Mouse (Mus musculus): Measurements from ENCODE around the gene Gm20605.

Gene Gm20605

DNA sequence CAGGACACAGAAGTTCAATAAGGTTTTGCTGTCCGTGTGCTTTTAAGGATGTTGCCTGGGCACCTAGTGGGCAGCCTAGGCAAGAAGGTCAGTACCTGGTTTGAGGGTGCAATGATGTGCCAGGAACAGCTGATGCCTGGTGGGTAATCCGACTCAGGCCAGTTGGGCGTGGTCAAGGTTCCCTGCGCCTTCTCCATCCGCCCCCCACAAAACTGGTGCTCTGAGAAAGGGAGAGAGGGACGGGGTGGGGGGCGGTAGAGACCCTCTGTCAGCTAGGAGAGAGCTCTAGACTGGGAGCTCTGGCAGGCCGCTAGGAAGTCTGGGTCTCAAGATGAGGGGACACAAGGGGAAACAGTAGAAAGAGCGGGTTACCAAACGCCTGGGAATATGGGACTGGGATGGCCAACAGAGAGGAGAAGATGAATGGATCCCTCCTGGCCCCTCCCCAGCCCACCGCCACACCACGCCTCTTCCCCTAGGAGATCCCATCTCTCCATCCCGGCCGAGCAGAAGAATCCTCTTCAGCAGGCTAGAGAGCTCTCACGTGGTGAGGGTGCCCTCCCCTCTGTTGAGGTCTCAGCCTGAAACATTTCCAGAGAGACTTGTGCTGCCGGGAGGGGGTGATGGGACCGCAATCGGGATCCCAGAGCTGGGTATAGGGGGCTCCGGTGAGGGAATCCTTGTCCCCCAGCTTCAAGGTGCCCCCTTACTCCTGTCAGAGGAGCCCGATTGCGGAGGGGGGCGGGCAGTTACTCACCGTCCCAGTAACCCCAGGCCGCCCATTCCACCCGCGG, 20.9 kb upstream of the Gm20605 start:
- TF ChIP-seq GATA4 (IDR thresholded peaks at IDR 0.05; ENCODE audit: insufficient replicate concordance, low read length): no peak

DNA sequence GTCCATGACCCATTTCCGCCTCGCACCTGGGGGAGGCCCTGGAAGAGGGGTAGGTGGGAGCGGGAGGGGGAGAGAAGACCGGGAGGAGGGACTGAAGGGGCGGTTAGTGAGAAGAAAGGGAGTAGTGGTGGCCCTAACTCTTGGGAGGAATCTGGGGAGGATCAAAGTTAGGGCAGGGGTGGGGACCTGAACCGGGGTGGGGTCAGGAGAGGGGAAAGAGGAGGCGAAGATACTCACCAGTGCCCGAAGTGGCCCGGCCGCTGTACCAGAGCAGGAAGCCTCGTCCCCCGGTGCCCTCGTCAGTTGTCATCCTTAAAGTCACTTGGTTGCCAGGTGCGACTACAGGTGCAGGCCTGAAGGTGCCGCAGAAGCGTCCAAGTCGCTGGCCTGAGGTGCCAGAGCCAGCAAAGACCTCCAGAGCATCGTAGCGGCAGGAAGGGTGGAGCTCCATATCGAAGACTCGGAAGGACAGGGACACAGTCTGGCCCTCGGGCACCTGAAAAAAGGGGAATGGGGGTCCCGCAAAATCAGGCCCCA, 20.3 kb upstream of the Gm20605 start:
- TF ChIP-seq GATA4 (IDR thresholded peaks at IDR 0.05; ENCODE audit: insufficient replicate concordance, low read length): no peak

GRCm38 (mm10) chr5:137609292-137609691, 19.7 kb upstream of the Gm20605 start:
- TF ChIP-seq GATA4 (IDR thresholded peaks at IDR 0.05; ENCODE audit: insufficient replicate concordance, low read length): no peak

GRCm38 (mm10) chr5:137610056-137610455, 18.9 kb upstream of the Gm20605 start:
- no peak for TF ChIP-seq GATA4 (IDR thresholded peaks at IDR 0.05; ENCODE audit: insufficient replicate concordance, low read length)

DNA sequence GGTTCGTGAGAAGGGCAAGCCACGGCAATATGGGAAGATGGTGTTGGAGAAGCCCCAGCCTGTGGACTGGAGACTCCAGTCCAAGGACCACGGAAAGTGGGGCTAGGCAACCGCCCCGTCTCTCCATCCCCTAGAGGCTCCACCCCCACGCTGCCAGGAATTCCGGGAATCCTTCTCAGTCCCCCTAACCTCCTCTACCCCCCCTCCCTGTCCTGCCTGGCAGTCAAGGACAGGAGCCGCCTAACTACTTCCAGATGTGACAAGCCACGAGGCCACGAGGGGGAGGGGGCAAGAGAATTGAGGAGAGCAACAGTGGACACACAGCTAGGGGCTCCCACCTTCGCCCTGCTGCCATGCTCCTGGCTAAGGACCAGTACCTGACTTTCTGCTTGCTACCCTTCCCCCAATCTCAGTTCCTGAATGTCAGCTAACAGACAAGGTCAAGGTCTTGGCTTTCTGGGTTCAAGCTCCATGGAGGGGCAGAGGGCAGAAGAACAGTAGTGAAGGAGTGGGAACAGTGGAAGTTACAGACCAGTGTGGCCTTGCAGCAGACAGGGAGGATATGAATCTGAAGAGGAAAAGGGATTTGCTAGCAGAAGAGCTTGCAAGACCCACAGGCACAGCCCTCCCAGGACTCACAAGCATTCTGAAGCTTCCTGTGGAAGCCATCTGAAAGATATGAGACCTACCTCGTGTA, 18.3 kb upstream of the Gm20605 start:
- TF ChIP-seq GATA4 (IDR thresholded peaks at IDR 0.05; ENCODE audit: insufficient replicate concordance, low read length): no peak

- no peak for TF ChIP-seq GATA4 (IDR thresholded peaks at IDR 0.05; ENCODE audit: insufficient replicate concordance, low read length)
Observed at GRCm38 (mm10) chr5:137611245-137611602, 17.8 kb upstream of the Gm20605 start.

DNA sequence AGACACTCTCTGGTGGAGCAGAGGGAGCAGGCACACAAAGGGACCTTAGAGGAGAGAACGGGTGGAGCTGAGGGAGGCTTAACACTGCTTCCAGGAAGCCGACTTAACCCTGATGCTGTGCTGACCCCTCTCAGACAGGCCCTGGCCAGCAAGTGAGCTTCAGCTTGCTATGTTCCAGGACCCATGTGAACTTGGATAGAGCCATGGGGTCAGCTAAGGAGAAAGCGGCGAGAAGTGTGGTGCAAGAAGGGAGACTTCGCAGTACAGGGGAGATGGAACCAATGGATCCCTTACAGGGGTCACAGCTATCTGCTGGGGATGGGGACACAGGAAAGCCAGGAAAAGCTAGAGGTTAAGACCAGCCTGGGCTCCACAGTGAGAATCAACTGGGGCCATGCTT, 15.9 kb upstream of the Gm20605 start:
- TF ChIP-seq GATA4 (IDR thresholded peaks at IDR 0.05; ENCODE audit: insufficient replicate concordance, low read length): no peak

DNA sequence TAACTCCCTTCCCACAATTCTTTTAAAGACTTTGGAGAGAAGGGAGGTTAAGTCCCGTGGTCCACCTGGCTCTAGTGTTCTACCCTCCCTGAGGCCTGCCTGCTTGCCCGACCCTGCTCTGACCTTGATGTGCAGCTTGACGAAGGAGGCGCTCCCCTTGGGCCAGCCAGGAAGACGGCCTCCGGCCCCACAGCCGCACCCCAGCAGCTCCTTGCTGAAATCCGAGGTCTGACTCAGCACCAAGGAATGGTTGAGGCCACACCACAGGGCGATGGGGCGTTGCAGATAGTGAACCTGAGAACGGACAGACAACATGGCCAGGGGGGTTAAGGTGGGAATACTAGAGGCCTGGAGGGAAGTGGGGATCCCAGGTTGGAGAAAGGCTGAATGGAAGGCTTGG, 15.4 kb upstream of the Gm20605 start, which contains the start of gene Pcolce:
Gene Pcolce (minus strand): TSS at position 235 of the 400 bp plus-strand sequence.
- TF ChIP-seq GATA4 (IDR thresholded peaks at IDR 0.05; ENCODE audit: insufficient replicate concordance, low read length): no peak

DNA sequence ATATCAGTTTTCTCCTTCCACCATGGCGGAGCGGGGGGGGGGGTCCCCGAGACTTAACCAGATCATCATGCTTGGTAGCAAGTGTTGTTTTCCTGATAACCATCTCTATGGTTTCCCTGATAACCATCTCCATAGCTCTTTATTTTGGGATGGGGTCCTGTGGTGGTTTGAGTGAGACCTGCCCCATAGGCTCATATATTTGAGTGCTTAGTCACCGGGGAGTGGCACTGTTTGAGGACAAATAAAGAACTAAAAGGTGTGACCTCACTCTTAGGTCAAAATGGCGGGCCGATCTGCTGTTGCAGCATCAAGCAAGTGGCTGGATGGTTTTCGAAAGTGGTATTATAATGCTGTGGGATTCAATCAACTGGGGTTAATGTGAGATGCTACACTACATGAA, 13.6 kb upstream of the Gm20605 start:
- no peak for TF ChIP-seq GATA4 (IDR thresholded peaks at IDR 0.05; ENCODE audit: insufficient replicate concordance, low read length)

- TF ChIP-seq GATA4 (IDR thresholded peaks at IDR 0.05; ENCODE audit: insufficient replicate concordance, low read length): no peak
Observed at GRCm38 (mm10) chr5:137623937-137624530, 4.9 kb upstream of the Gm20605 start.

DNA sequence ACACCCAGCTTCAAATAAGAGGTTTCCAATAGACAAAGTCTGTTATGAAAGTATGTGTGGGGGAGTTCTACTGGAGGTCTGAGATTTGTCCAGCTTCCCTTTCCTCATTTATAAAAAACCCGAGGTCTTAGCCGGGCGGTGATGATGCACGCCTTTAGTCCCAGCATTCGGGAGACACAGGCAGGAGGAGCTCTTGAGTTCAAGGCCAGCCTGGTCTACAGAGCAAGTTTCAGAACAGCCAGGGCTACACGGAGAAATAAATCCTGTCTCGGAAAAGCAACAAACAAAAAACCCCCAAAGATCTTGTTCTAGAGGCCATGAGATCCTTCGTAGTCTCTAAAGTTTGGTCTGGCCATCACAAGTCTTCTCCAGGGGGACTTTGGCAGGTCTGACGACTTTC, 984 bp upstream of the Gm20605 start:
- TF ChIP-seq GATA4 (IDR thresholded peaks at IDR 0.05; ENCODE audit: insufficient replicate concordance, low read length): no peak

- TF ChIP-seq GATA4 (IDR thresholded peaks at IDR 0.05; ENCODE audit: insufficient replicate concordance, low read length): no peak
Observed at GRCm38 (mm10) chr5:137629306-137629721, 339 bp downstream of the Gm20605 start.

GRCm38 (mm10) chr5:137629906-137630545, 1.1 kb downstream of the Gm20605 start:
- no peak for TF ChIP-seq GATA4 (IDR thresholded peaks at IDR 0.05; ENCODE audit: insufficient replicate concordance, low read length)

- no peak for TF ChIP-seq GATA4 (IDR thresholded peaks at IDR 0.05; ENCODE audit: insufficient replicate concordance, low read length)
Observed at GRCm38 (mm10) chr5:137630602-137631001, 1.6 kb downstream of the Gm20605 start.

DNA sequence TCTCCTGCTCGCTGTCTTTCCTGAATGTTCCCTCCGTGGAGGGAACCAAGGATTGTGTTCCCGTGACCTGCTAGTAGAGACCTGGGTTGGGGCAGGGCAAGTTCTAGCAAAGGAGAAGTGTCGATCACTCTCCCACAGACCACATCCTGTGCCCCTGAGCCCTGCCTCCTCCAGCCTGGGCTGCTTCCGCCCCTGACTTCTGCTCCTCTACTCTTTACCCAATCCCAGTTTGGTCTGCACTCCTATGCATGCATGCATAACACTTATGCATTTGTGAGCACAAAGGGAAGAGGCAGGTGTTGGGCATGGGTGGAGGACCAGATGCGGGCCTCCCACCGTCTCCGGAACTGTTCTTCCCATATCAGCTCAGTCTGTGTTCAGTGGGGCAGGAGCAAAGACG, 2.2 kb downstream of the Gm20605 start:
- no peak for TF ChIP-seq GATA4 (IDR thresholded peaks at IDR 0.05; ENCODE audit: insufficient replicate concordance, low read length)

Data from liver, adult (tissue).